Mouse (Mus musculus): ENCODE measurements at regions not wholly inside any gene's neighbourhood (a gene's known extent, or its start where the extent isn't known, plus 50 kb on each side); places are given as distances from the start of the nearest gene placed in this dataset.

DNA sequence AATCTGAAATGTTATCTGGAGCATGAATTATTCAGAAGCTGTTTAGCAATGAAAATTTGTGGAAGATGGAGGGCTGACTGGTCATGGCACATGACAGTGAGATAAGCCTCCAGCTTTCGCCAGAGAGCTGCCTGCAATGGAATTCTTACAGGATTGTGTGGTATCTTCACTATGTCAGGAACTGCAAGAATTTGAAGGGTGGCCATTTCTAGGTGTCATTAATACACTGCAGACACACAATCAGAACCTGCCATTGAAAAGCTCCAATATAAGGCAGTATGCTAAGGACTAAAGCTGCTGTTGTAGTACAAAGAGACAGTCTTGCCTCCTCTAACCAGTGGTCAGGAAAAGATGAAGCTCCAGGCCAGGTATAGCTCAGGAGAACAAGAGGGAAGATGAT, 744.7 kb downstream of the Dnah5 start:
- H3K4me3 ChIP-seq (ENCODE audit: low read depth, low read length): no peak overlapping the region
- ATAC-seq (ENCODE audit: low read depth): no peak
- H3K9me3 ChIP-seq (ENCODE audit: control insufficient read depth, low read length): no peaks in the 10 kb centered on the region
- no peaks in the 10 kb centered on the region for H3K4me1 ChIP-seq (ENCODE audit: control insufficient read depth, insufficient read depth, low read length)
- no peak overlapping the region for H3K27ac ChIP-seq (ENCODE audit: low read depth, low read length)
- no peaks in the 10 kb centered on the region for H3K36me3 ChIP-seq (ENCODE audit: control insufficient read depth, insufficient read depth, low read length)
- H3K4me2 ChIP-seq (ENCODE audit: low read depth, low read length): no peak overlapping the region
- 73% methylated on average over 1 of the region's 1 CpGs for WGBS
- H3K9ac ChIP-seq (replicated peaks; ENCODE audit: low read depth, low read length): no peak overlapping the region
- no peaks in the 10 kb centered on the region for H3K27me3 ChIP-seq (ENCODE audit: control insufficient read depth, insufficient read depth, low read length)
